Mouse (Mus musculus): ENCODE measurements around the gene Tmem201. TPM values are rescaled to one million over a fixed set of nuclear protein-coding genes. Genes with fewer than 3 reads are reported as not detected.

Gene Tmem201
- polyA plus RNA-seq, 1 experiment from 2014 or later, result 28.3 TPM

DNA sequence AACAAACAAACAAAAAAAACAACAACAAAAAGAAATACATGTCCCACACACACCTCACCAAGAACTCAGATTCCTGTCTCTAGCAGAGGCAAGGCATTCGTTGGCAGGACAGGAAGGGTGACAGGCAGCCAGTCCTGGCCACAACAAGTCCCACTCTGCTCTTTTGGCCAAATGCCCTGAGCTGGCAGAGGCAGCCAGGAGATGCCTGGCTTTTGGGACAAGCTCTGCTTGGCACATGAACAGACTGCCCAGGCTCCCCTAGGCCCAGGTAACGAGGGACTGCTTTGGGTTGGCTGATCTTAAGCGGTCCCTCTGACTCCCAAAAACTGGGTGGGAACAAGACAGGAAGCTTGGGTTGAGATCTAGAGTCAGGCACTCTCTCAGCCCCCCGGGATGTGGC, 1.3 kb downstream of the Tmem201 start:
- Histone ChIP-seq H3K4me1 (ENCODE audit: control insufficient read depth, insufficient read depth, low read length) (peaks cover 46% of the 10 kb centered on the region), H3K4me2 (replicated peaks; ENCODE audit: low read depth, low read length) (peak overlapping the region; percentile 72), H3K27me3 (ENCODE audit: control insufficient read depth, insufficient read depth, low read length) (no peaks in the 10 kb centered on the region), H3K9me3 (ENCODE audit: control insufficient read depth, low read length) (no peaks in the 10 kb centered on the region), H3K9ac (ENCODE audit: low read depth, low read length) (peak overlapping the region; percentile 81), H3K27ac (ENCODE audit: low read depth, low read length) (no peak overlapping the region), H3K4me3 (ENCODE audit: low read length) (peak overlapping the region; percentile 58), H3K36me3 (ENCODE audit: control insufficient read depth, insufficient read depth, low read length) (peaks cover 11% of the 10 kb centered on the region; the same call in 1 of the 2 replicates)
- no peak for ATAC-seq (ENCODE audit: low FRiP score, low TSS enrichment)
- WGBS, result 47% methylated on average over 4 of the region's 4 CpGs

DNA sequence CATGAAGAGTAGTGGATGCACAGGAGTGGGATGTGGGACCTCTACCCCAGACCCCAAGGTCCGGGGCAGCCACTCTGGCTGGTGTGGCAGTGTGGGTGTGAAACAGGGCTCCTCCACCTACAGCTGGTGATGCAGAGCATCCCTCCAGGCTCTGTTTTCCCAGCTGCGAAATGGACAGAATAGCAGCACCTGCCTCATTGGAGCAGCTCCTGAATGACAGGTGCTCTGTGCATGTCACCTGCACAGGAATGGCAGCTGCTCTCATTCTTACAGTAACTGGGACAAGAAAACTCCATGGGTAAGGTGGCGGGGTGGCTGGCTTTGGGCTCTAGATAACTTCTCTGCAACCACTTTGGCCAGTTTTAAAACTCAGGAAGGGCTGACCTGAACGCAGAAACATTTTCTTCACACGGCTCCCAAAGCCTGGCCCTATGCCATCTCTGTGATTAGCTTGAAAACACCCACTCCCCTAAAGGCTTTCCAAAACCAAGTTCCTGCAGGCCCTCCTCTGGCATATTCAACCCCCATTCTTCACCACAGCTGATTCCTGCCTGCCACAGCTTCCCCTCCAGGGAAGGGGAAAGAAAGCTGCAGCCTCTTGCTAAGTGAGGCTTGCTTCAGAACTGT, 2.1 kb downstream of the Tmem201 start:
- Histone ChIP-seq H3K4me1 (ENCODE audit: control insufficient read depth, insufficient read depth, low read length) (peaks cover 50% of the 10 kb centered on the region), H3K27me3 (ENCODE audit: control insufficient read depth, insufficient read depth, low read length) (no peaks in the 10 kb centered on the region), H3K4me3 (ENCODE audit: low read length) (peak overlapping the region; percentile 58; the same call in 1 of the 2 replicates), H3K9ac (ENCODE audit: low read depth, low read length) (no peak overlapping the region), H3K36me3 (ENCODE audit: control insufficient read depth, insufficient read depth, low read length) (peaks cover 15% of the 10 kb centered on the region), H3K9me3 (ENCODE audit: control insufficient read depth, low read length) (no peaks in the 10 kb centered on the region), H3K27ac (ENCODE audit: low read depth, low read length) (no peak overlapping the region), H3K4me2 (replicated peaks; ENCODE audit: low read depth, low read length) (peak overlapping the region; percentile 72; the same call in 1 of the 2 replicates)
- no peak for ATAC-seq (ENCODE audit: low FRiP score, low TSS enrichment)
- WGBS, result 74% methylated on average over 5 of the region's 5 CpGs

- Histone ChIP-seq H3K4me2 (replicated peaks; ENCODE audit: low read depth, low read length) (no peak overlapping the region), H3K36me3 (ENCODE audit: control insufficient read depth, insufficient read depth, low read length) (peaks cover 20% of the 10 kb centered on the region), H3K4me3 (ENCODE audit: low read length) (no peak overlapping the region), H3K9ac (ENCODE audit: low read depth, low read length) (no peak overlapping the region), H3K27ac (ENCODE audit: low read depth, low read length) (no peak overlapping the region), H3K4me1 (ENCODE audit: control insufficient read depth, insufficient read depth, low read length) (peaks cover 53% of the 10 kb centered on the region), H3K9me3 (ENCODE audit: control insufficient read depth, low read length) (no peaks in the 10 kb centered on the region), H3K27me3 (ENCODE audit: control insufficient read depth, insufficient read depth, low read length) (no peaks in the 10 kb centered on the region)
- ATAC-seq (ENCODE audit: low FRiP score, low TSS enrichment), result no peak
- 77% methylated on average over 10 of the region's 10 CpGs for WGBS
Observed at GRCm38 (mm10) chr4:149734730-149735475, 2.9 kb downstream of the Tmem201 start.

GRCm38 (mm10) chr4:149734246-149734645, 3.6 kb downstream of the Tmem201 start:
- H3K4me2 ChIP-seq (replicated peaks; ENCODE audit: low read depth, low read length), result no peak overlapping the region
- no peaks in the 10 kb centered on the region for H3K9me3 ChIP-seq (ENCODE audit: control insufficient read depth, low read length)
- peaks cover 53% of the 10 kb centered on the region for H3K4me1 ChIP-seq (ENCODE audit: control insufficient read depth, insufficient read depth, low read length)
- peaks cover 27% of the 10 kb centered on the region for H3K36me3 ChIP-seq (ENCODE audit: control insufficient read depth, insufficient read depth, low read length)
- no peak overlapping the region for H3K4me3 ChIP-seq (ENCODE audit: low read length)
- peak overlapping the region; percentile 31; the same call in 1 of the 2 replicates for H3K27ac ChIP-seq (ENCODE audit: low read depth, low read length)
- WGBS, result 85% methylated on average over 6 of the region's 6 CpGs
- H3K9ac ChIP-seq (ENCODE audit: low read depth, low read length), result 0 out of 2 replicates have a peak overlapping the region, but pooled peaks have one; percentile 37
- no peaks in the 10 kb centered on the region for H3K27me3 ChIP-seq (ENCODE audit: control insufficient read depth, insufficient read depth, low read length)
- no peak for ATAC-seq (ENCODE audit: low FRiP score, low TSS enrichment)

GRCm38 (mm10) chr4:149733748-149734147, 4.1 kb downstream of the Tmem201 start:
- H3K4me3 ChIP-seq (ENCODE audit: low read length), result no peak overlapping the region
- H3K27ac ChIP-seq (ENCODE audit: low read depth, low read length), result peak overlapping the region; percentile 31; the same call in 1 of the 2 replicates
- 0 out of 2 replicates have a peak overlapping the region, but pooled peaks have one; percentile 37 for H3K9ac ChIP-seq (ENCODE audit: low read depth, low read length)
- peaks cover 53% of the 10 kb centered on the region for H3K4me1 ChIP-seq (ENCODE audit: control insufficient read depth, insufficient read depth, low read length)
- WGBS, result 18% methylated on average over 6 of the region's 6 CpGs
- H3K27me3 ChIP-seq (ENCODE audit: control insufficient read depth, insufficient read depth, low read length), result no peaks in the 10 kb centered on the region
- no peak overlapping the region; the same call in 1 of the 2 replicates for H3K4me2 ChIP-seq (replicated peaks; ENCODE audit: low read depth, low read length)
- no peaks in the 10 kb centered on the region for H3K9me3 ChIP-seq (ENCODE audit: control insufficient read depth, low read length)
- H3K36me3 ChIP-seq (ENCODE audit: control insufficient read depth, insufficient read depth, low read length), result peaks cover 31% of the 10 kb centered on the region
- ATAC-seq (ENCODE audit: low FRiP score, low TSS enrichment), result no peak

DNA sequence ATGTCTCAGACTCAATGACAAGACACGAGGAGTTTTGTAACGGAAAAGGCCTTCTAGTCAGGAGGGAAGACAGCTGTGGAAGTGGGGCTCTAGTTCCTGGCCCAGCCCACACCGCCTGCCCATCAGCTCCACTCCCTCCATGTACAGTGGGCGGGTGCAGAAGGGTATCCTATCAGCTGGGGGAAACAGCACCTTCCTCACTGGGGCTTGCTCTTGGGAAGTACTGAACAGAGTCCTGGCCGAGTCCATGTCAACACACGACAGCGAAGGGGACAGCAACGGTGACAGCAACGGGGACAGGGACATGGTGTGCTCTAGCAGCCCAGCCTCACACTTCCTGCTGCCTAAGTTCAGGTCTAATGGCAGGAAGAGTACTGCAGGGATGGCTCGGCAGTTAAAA, 5.0 kb downstream of the Tmem201 start:
- H3K4me3 ChIP-seq (ENCODE audit: low read length), result no peak overlapping the region
- no peak for ATAC-seq (ENCODE audit: low FRiP score, low TSS enrichment)
- no peaks in the 10 kb centered on the region for H3K9me3 ChIP-seq (ENCODE audit: control insufficient read depth, low read length)
- H3K4me2 ChIP-seq (replicated peaks; ENCODE audit: low read depth, low read length), result no peak overlapping the region
- H3K36me3 ChIP-seq (ENCODE audit: control insufficient read depth, insufficient read depth, low read length), result peaks cover 39% of the 10 kb centered on the region
- no peak overlapping the region for H3K9ac ChIP-seq (ENCODE audit: low read depth, low read length)
- WGBS, result 63% methylated on average over 10 of the region's 10 CpGs
- H3K4me1 ChIP-seq (ENCODE audit: control insufficient read depth, insufficient read depth, low read length), result peaks cover 50% of the 10 kb centered on the region
- no peaks in the 10 kb centered on the region for H3K27me3 ChIP-seq (ENCODE audit: control insufficient read depth, insufficient read depth, low read length)
- H3K27ac ChIP-seq (ENCODE audit: low read depth, low read length), result no peak overlapping the region

GRCm38 (mm10) chr4:149732313-149732712, 5.5 kb downstream of the Tmem201 start:
- no peak for ATAC-seq (ENCODE audit: low FRiP score, low TSS enrichment)
- Histone ChIP-seq H3K36me3 (ENCODE audit: control insufficient read depth, insufficient read depth, low read length) (peaks cover 44% of the 10 kb centered on the region), H3K9me3 (ENCODE audit: control insufficient read depth, low read length) (no peaks in the 10 kb centered on the region), H3K27me3 (ENCODE audit: control insufficient read depth, insufficient read depth, low read length) (no peaks in the 10 kb centered on the region), H3K4me2 (replicated peaks; ENCODE audit: low read depth, low read length) (no peak overlapping the region), H3K27ac (ENCODE audit: low read depth, low read length) (no peak overlapping the region), H3K9ac (ENCODE audit: low read depth, low read length) (no peak overlapping the region), H3K4me1 (ENCODE audit: control insufficient read depth, insufficient read depth, low read length) (peaks cover 50% of the 10 kb centered on the region), H3K4me3 (ENCODE audit: low read length) (no peak overlapping the region)
- WGBS, result 90% methylated on average over 3 of the region's 3 CpGs

GRCm38 (mm10) chr4:149730827-149731226, 7.0 kb downstream of the Tmem201 start:
- H3K4me2 ChIP-seq (replicated peaks; ENCODE audit: low read depth, low read length), result peak overlapping the region; percentile 15
- H3K27ac ChIP-seq (ENCODE audit: low read depth, low read length), result peak overlapping the region; percentile 24; the same call in 1 of the 2 replicates
- no peaks in the 10 kb centered on the region for H3K27me3 ChIP-seq (ENCODE audit: control insufficient read depth, insufficient read depth, low read length)
- H3K4me1 ChIP-seq (ENCODE audit: control insufficient read depth, insufficient read depth, low read length), result peaks cover 38% of the 10 kb centered on the region
- ATAC-seq (ENCODE audit: low FRiP score, low TSS enrichment), result no peak
- H3K4me3 ChIP-seq (ENCODE audit: low read length), result no peak overlapping the region
- peaks cover 59% of the 10 kb centered on the region for H3K36me3 ChIP-seq (ENCODE audit: control insufficient read depth, insufficient read depth, low read length)
- H3K9me3 ChIP-seq (ENCODE audit: control insufficient read depth, low read length), result no peaks in the 10 kb centered on the region
- 72% methylated on average over 7 of the region's 7 CpGs for WGBS
- 0 out of 2 replicates have a peak overlapping the region, but pooled peaks have one; percentile 12 for H3K9ac ChIP-seq (ENCODE audit: low read depth, low read length)

DNA sequence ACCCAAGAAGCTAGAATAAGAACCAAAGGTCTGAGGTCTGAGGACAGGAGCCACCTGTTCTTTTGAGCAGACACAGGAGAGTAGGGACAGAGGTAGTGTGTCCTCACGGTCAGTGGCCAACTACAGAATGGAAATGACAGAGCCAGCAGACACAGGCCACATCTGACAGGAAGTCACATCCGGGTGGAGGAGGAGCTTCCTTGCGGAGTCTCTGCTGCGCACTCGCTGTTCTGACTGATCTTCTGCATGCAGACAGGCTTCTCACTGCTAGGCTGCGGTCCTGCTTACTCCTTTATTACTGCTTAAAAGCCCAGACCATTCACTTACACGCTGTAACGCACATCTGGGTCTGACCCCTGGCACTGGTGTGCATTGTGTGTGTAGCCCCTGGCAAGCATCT, 9.0 kb downstream of the Tmem201 start:
- 77% methylated on average over 8 of the region's 8 CpGs for WGBS
- H3K27ac ChIP-seq (ENCODE audit: low read depth, low read length), result no peak overlapping the region
- H3K4me2 ChIP-seq (replicated peaks; ENCODE audit: low read depth, low read length), result no peak overlapping the region
- H3K4me3 ChIP-seq (ENCODE audit: low read length), result no peak overlapping the region
- no peaks in the 10 kb centered on the region for H3K9me3 ChIP-seq (ENCODE audit: control insufficient read depth, low read length)
- ATAC-seq (ENCODE audit: low FRiP score, low TSS enrichment), result no peak
- peaks cover 77% of the 10 kb centered on the region for H3K36me3 ChIP-seq (ENCODE audit: control insufficient read depth, insufficient read depth, low read length)
- H3K4me1 ChIP-seq (ENCODE audit: control insufficient read depth, insufficient read depth, low read length), result peaks cover 22% of the 10 kb centered on the region
- no peaks in the 10 kb centered on the region for H3K27me3 ChIP-seq (ENCODE audit: control insufficient read depth, insufficient read depth, low read length)
- no peak overlapping the region for H3K9ac ChIP-seq (ENCODE audit: low read depth, low read length)
